Mouse (Mus musculus): ENCODE measurements around the gene Heatr5a.

Gene Heatr5a

GRCm38 (mm10) chr12:51971070-51971664, at the start of gene Heatr5a:
Gene Heatr5a (minus strand): TSS chr12:51971321.
- DNase-seq: peak; percentile 89 to 91

GRCm38 (mm10) chr12:52014494-52015029, 43.4 kb upstream of the Heatr5a start:
- no peak for DNase-seq

GRCm38 (mm10) chr12:52014044-52014443, 42.9 kb upstream of the Heatr5a start:
- DNase-seq: peak; percentile 11 to 19

- DNase-seq: no peak
Measured at GRCm38 (mm10) chr12:52013274-52013673, 42.2 kb upstream of the Heatr5a start.

GRCm38 (mm10) chr12:52012159-52012558, 41.0 kb upstream of the Heatr5a start:
- no peak for DNase-seq

- DNase-seq: no peak
Measured at GRCm38 (mm10) chr12:52010630-52010961, 39.5 kb upstream of the Heatr5a start.

- no peak for DNase-seq
Measured at GRCm38 (mm10) chr12:52009928-52010629, 39.0 kb upstream of the Heatr5a start.

GRCm38 (mm10) chr12:52006633-52006994, 35.5 kb upstream of the Heatr5a start:
- no peak for DNase-seq

GRCm38 (mm10) chr12:52005877-52006632, 34.9 kb upstream of the Heatr5a start, which contains the start of gene Dtd2:
Gene Dtd2 (minus strand): TSS chr12:52006501.
- peak; percentile 87 to 90 for DNase-seq

- DNase-seq: no peak
Measured at GRCm38 (mm10) chr12:52002746-52003145, 31.6 kb upstream of the Heatr5a start.

GRCm38 (mm10) chr12:52001544-52001943, 30.4 kb upstream of the Heatr5a start:
- DNase-seq: peak in 1 of 2 experiments; percentile 67

- no peak for DNase-seq
Measured at GRCm38 (mm10) chr12:51998366-51998932, 27.3 kb upstream of the Heatr5a start.

GRCm38 (mm10) chr12:51995738-51996536, 24.8 kb upstream of the Heatr5a start:
- no peak for DNase-seq

- DNase-seq: no peak
Measured at GRCm38 (mm10) chr12:51990629-51991028, 19.5 kb upstream of the Heatr5a start.

- DNase-seq: no peak
Measured at GRCm38 (mm10) chr12:51988536-51988935, 17.4 kb upstream of the Heatr5a start.

GRCm38 (mm10) chr12:51985826-51986225, 14.7 kb upstream of the Heatr5a start:
- no peak for DNase-seq

GRCm38 (mm10) chr12:51985163-51985748, 14.1 kb upstream of the Heatr5a start:
- DNase-seq: no peak

GRCm38 (mm10) chr12:51983625-51984024, 12.5 kb upstream of the Heatr5a start:
- DNase-seq: no peak

- peak in 1 of 2 experiments; percentile 13 for DNase-seq
Measured at GRCm38 (mm10) chr12:51976531-51976930, 5.4 kb upstream of the Heatr5a start.

GRCm38 (mm10) chr12:51974381-51974780, 3.3 kb upstream of the Heatr5a start:
- DNase-seq: no peak

- no peak for DNase-seq
Measured at GRCm38 (mm10) chr12:51972269-51973065, 1.3 kb upstream of the Heatr5a start.
